Mouse (Mus musculus): ENCODE data around the gene Tra2b. TPM values are rescaled to one million over a fixed set of nuclear protein-coding genes. Genes with fewer than 3 reads are reported as not detected.
"Not testable (repeated sequence)": the region's sequence is repeated elsewhere in the genome, so short reads cannot be mapped to it uniquely, and the experiment has no call there.

Tra2b gene
- polyA plus RNA-seq, 1 experiment, result 8.9 TPM

GRCm38 (mm10) chr16:22236814-22237213 is 29.0 kb downstream of the Tra2b start:
- Histone ChIP-seq H3K27ac (ENCODE audit: insufficient read depth, low read depth, low read length) (no peak overlapping the region), H3K36me3 (ENCODE audit: control insufficient read depth, insufficient read depth, low read length) (peaks cover 11% of the 10 kb centered on the region), H3K27me3 (ENCODE audit: control insufficient read depth, insufficient read depth, low read length) (no peaks in the 10 kb centered on the region), H3K4me1 (ENCODE audit: control insufficient read depth, insufficient read depth, insufficient read length, low read length) (no peaks in the 10 kb centered on the region), H3K4me3 (ENCODE audit: low read depth, low read length) (no peak overlapping the region)
- WGBS, result 91% methylated on average over 16 of the region's 16 CpGs
- TF ChIP-seq POLR2A (IDR thresholded peaks at IDR 0.05; ENCODE audit: low read depth, low read length), result no peak
- peak; percentile 42; the same call in 1 of the 2 replicates for TF ChIP-seq CTCF (IDR thresholded peaks at IDR 0.05; ENCODE audit: extremely low read depth, insufficient read length, insufficient replicate concordance, low read depth, low read length)

GRCm38 (mm10) chr16:22234535-22234934 is 31.3 kb downstream of the Tra2b start:
- 69% methylated on average over 6 of the region's 6 CpGs for WGBS
- TF ChIP-seq POLR2A (IDR thresholded peaks at IDR 0.05; ENCODE audit: low read depth, low read length), result no peak
- no peak for TF ChIP-seq CTCF (IDR thresholded peaks at IDR 0.05; ENCODE audit: extremely low read depth, insufficient read length, insufficient replicate concordance, low read depth, low read length)
- H3K36me3 ChIP-seq (ENCODE audit: control insufficient read depth, insufficient read depth, low read length), result no peaks in the 10 kb centered on the region
- H3K4me3 ChIP-seq (ENCODE audit: low read depth, low read length), result no peak overlapping the region
- H3K27me3 ChIP-seq (ENCODE audit: control insufficient read depth, insufficient read depth, low read length), result no peaks in the 10 kb centered on the region
- no peaks in the 10 kb centered on the region for H3K4me1 ChIP-seq (ENCODE audit: control insufficient read depth, insufficient read depth, insufficient read length, low read length)
- no peak overlapping the region for H3K27ac ChIP-seq (ENCODE audit: insufficient read depth, low read depth, low read length)

GRCm38 (mm10) chr16:22230276-22230675 is 35.5 kb downstream of the Tra2b start:
- not testable (repeated sequence) for H3K27me3 ChIP-seq (ENCODE audit: control insufficient read depth, insufficient read depth, low read length); H3K36me3 ChIP-seq (ENCODE audit: control insufficient read depth, insufficient read depth, low read length); H3K4me1 ChIP-seq (ENCODE audit: control insufficient read depth, insufficient read depth, insufficient read length, low read length); H3K27ac ChIP-seq (ENCODE audit: insufficient read depth, low read depth, low read length); H3K4me3 ChIP-seq (ENCODE audit: low read depth, low read length)
- WGBS, result 85% methylated on average over 16 of the region's 16 CpGs

- Histone ChIP-seq H3K36me3 (ENCODE audit: control insufficient read depth, insufficient read depth, low read length) (no peaks in the 10 kb centered on the region), H3K27ac (ENCODE audit: insufficient read depth, low read depth, low read length) (no peak overlapping the region), H3K27me3 (ENCODE audit: control insufficient read depth, insufficient read depth, low read length) (no peaks in the 10 kb centered on the region), H3K4me3 (ENCODE audit: low read depth, low read length) (no peak overlapping the region), H3K4me1 (ENCODE audit: control insufficient read depth, insufficient read depth, insufficient read length, low read length) (no peaks in the 10 kb centered on the region)
- 42% methylated on average over 1 of the region's 1 CpGs for WGBS
- TF ChIP-seq CTCF (IDR thresholded peaks at IDR 0.05; ENCODE audit: extremely low read depth, insufficient read length, insufficient replicate concordance, low read depth, low read length) (no peak), POLR2A (IDR thresholded peaks at IDR 0.05; ENCODE audit: low read depth, low read length) (no peak)
Measured at GRCm38 (mm10) chr16:22203501-22203900, 62.3 kb downstream of the Tra2b start.

DNA sequence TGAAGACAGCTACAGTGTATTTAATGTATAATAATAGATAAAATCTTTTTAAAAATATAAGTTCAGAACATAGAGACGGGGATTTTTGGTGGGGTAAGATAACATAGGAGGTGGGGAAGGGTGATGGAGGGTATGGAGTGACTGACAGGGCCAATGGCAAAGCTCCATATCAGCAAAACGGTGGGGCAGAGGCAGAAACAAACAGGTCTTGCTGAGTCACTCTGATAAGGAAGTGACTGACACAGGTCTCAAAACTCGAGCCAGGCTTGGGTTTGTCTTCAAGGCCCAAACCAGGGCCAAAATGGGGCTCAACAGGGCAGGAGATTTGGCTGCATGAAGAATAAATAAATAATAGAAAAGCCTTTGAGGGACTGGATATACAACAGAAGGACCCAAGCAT is 63.9 kb downstream of the Tra2b start:
- no peaks in the 10 kb centered on the region for H3K4me1 ChIP-seq (ENCODE audit: control insufficient read depth, insufficient read depth, insufficient read length, low read length)
- no peak for TF ChIP-seq POLR2A (IDR thresholded peaks at IDR 0.05; ENCODE audit: low read depth, low read length)
- TF ChIP-seq CTCF (IDR thresholded peaks at IDR 0.05; ENCODE audit: extremely low read depth, insufficient read length, insufficient replicate concordance, low read depth, low read length), result no peak
- no peaks in the 10 kb centered on the region for H3K27me3 ChIP-seq (ENCODE audit: control insufficient read depth, insufficient read depth, low read length)
- no peaks in the 10 kb centered on the region for H3K36me3 ChIP-seq (ENCODE audit: control insufficient read depth, insufficient read depth, low read length)
- H3K4me3 ChIP-seq (ENCODE audit: low read depth, low read length), result no peak overlapping the region
- 46% methylated on average over 3 of the region's 3 CpGs for WGBS
- no peak overlapping the region for H3K27ac ChIP-seq (ENCODE audit: insufficient read depth, low read depth, low read length)

DNA sequence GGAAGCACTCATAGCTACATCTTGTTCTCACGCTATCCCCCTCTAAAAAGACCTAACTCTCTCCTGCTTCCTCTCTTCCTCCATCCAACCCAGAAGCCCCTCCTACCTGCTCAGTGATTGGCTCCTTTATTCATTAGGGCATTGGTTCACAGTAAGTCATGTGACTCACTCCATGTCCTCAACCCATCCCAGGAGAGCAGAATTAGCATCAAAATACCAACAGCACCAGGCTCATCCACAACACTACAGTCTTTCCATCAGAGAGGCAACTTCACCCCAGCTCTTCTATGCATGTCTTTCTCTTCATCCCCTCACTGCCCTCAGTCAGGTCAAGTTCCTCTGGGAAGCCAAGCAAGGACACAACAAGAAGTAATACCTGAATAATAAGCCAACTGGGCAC is 65.3 kb downstream of the Tra2b start:
- Histone ChIP-seq H3K4me3 (ENCODE audit: low read depth, low read length) (no peak overlapping the region), H3K27me3 (ENCODE audit: control insufficient read depth, insufficient read depth, low read length) (no peaks in the 10 kb centered on the region), H3K27ac (ENCODE audit: insufficient read depth, low read depth, low read length) (no peak overlapping the region), H3K4me1 (ENCODE audit: control insufficient read depth, insufficient read depth, insufficient read length, low read length) (no peaks in the 10 kb centered on the region), H3K36me3 (ENCODE audit: control insufficient read depth, insufficient read depth, low read length) (no peaks in the 10 kb centered on the region)
- 97% methylated on average over 1 of the region's 1 CpGs for WGBS
- TF ChIP-seq CTCF (IDR thresholded peaks at IDR 0.05; ENCODE audit: extremely low read depth, insufficient read length, insufficient replicate concordance, low read depth, low read length) (no peak), POLR2A (IDR thresholded peaks at IDR 0.05; ENCODE audit: low read depth, low read length) (no peak)

Other genes with a start within 250 kb of the Tra2b start
- gene Igf2bp2, start 102.7 kb downstream of the Tra2b start, polyA plus RNA-seq (2012; rRNA removed), result 4.3 and 8.0 TPM in 2 replicates
- gene Etv5, start 173.7 kb upstream of the Tra2b start, polyA plus RNA-seq (2012; rRNA removed), result 2.5 TPM in 2 replicates